Mouse (Mus musculus) layer of hippocampus, adult 9-10 months (tissue): ENCODE measurements around the gene Slco3a1.

Source experiments
- DNase-seq: peaks from one replicate; pipeline ENCODE4 v3.0.0; 2022; ENCODE audit warnings: low spot score

Slco3a1 gene

GRCm38 (mm10) chr7:74303611-74304300, 250.8 kb downstream of the Slco3a1 start:
- no peak for DNase-seq

- no peak for DNase-seq
Measured at GRCm38 (mm10) chr7:74303081-74303480, 251.5 kb downstream of the Slco3a1 start.

DNA sequence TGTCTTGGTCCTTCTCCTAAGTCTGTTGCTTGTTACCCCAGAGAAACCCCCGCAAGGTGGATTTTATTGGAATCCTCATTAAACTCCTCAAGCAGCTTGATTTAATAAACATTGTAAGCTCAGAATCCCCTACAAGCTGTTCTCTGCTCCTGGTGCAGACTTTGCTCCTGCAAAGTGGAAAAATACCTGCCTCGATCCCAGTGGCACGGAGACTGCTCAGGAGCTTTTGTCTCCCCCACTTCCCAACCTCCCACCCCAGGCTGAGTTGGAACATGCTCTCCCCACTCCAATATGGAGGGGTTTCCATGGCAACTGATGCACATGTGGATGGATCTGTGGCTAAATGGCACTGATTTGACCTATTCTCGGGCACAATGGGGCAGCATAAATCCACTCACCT, 268.0 kb downstream of the Slco3a1 start:
- no peak for DNase-seq

DNA sequence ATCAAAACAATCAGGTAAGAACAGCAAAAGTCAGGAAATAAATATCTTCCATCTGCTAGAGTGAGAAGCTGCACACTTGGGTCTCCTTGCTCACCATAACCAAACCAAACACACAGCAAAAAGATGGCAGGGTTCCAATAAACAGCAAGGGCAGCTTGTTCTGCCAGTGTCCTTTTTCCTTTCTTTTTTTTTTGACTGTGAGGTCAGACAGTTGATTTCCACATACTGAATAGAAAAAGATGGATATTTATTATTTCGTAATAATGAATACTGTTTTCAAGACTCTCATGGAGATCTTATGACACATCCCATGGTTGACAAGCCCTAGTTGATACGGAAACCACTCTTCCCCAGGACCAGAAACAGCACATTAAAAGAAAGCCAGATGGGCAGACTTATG, 274.2 kb downstream of the Slco3a1 start:
- DNase-seq: no peak

- no peak for DNase-seq
Measured at GRCm38 (mm10) chr7:74279356-74279755, 275.2 kb downstream of the Slco3a1 start.

DNA sequence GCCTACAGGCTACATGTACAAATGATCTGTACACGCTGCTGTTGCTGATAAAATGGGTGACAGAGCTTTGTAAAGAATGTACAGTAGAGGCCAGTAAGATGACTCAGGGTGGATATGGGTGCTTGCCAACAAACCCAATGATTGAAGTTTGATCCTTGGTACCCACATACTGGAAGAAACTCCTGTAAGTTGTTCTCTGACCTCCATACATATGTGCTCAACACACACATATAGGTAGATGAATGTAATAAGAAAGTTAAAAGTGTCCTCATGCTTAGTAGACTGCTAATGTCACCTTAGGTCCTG, 284.5 kb downstream of the Slco3a1 start:
- DNase-seq: no peak

GRCm38 (mm10) chr7:74269283-74270088, 285.1 kb downstream of the Slco3a1 start:
- no peak for DNase-seq

- DNase-seq: no peak
Measured at GRCm38 (mm10) chr7:74266511-74267168, 287.9 kb downstream of the Slco3a1 start.

- no peak for DNase-seq
Measured at GRCm38 (mm10) chr7:74256291-74256690, 298.3 kb downstream of the Slco3a1 start.

GRCm38 (mm10) chr7:74252066-74252465, 302.5 kb downstream of the Slco3a1 start:
- no peak for DNase-seq

DNA sequence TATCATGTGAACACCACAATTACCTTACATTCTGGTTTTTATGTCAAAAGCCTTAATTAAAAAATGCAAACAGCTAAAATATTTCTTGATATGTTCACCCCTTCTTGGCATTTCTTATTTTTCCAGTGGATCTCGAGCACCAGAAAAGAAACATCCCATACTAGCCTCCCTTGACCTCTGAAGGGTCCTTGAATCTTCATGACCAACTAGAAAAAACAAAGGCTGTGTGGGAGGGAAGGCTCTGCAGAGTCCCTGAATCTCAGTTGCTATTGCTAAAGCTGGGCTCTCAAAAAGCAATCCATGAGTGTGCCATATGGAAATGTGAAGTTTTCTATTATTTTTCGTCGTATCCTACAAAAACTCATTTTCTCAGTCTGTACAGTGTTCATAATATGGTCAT, 313.3 kb downstream of the Slco3a1 start:
- DNase-seq: no peak

GRCm38 (mm10) chr7:74240459-74241172, 314.0 kb downstream of the Slco3a1 start:
- DNase-seq: no peak
